Mouse (Mus musculus): ENCODE measurements around the gene Hist1h1c. TPM values are rescaled to one million over a fixed set of nuclear protein-coding genes. Genes with fewer than 3 reads are reported as not detected.
"Not testable (repeated sequence)": the region's sequence is repeated elsewhere in the genome, so short reads cannot be mapped to it uniquely, and the experiment has no call there.

The Hist1h1c gene
- total RNA-seq, 1 experiment from 2014 or later: 753 TPM

DNA sequence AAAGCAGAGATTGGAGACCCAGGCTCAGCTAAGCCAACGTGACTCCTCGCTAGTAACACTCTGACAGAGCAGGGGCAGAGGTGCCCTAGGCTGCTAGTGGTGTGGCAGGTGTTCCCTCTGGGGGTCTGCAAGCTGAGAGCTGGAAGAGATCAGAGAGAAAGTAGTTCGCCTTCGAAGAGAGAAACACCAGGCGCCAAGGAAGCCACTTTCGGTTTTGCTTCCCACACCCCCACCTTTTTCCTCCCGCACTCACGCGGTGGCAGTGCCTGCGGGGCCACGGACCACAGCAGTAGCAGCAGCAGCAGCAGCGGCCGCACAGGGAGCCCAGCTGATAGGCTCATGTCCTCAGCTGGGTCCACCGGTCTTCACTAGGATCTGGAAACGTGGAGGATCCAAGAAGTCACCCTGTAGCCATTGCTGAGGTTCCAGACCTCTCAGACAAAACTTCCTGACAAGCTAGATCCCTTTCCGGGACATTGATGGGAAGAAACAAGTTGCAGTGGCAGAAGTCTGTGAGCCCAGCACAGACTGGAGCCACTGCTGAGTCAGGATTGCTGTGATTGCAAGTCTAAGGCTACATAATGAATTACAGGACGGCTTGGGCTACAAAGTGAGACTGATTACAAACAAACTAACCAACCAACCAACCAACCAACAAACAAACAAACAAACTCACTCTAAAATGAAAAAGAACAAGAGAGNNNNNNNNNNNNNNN is 28.1 kb upstream of the Hist1h1c start, which contains the start of gene Hfe:
Gene Hfe (minus strand): TSS at position 481 of the 716 bp plus-strand sequence.
- ATAC-seq (replicated peaks; ENCODE audit: low read depth, poor library complexity, severe bottlenecking): peak; percentile 68

DNA sequence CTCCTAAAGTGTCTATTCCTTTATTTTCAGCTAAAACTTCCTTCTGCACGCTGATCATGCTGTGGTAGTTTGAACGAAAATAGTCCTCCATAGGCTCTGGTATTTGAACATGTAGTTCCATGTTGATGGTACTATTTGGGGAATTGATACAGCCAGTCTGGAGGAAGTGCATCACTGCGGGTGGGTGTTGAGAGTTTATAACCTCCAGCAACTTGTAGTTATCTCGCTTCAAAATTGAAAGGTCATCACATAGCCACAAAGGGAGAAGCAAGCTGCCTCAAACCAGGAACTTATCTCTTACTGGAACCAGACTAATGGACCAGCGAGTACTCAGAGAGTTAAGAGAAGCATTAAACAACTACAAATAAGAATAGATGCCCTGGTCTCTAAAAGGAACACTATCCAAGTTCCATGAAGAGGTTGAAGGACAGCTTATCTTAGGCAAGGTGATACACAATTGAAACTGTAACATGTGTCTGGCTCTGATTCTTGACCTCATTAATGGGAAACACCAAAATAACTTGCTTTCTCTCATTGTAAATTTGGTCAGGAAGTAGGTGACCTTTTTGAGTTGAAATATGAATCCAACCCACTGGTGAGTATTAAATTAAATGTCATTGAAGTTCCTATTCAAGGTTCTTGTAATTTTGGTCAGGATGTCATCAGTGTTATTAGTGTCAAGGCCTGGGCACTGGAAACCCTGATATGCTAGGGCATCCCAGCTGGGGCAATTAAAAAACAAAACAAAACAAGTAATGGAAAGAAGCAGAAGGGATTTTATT is 22.2 kb upstream of the Hist1h1c start:
- peak; percentile 77 for ATAC-seq (replicated peaks; ENCODE audit: low read depth, poor library complexity, severe bottlenecking)

DNA sequence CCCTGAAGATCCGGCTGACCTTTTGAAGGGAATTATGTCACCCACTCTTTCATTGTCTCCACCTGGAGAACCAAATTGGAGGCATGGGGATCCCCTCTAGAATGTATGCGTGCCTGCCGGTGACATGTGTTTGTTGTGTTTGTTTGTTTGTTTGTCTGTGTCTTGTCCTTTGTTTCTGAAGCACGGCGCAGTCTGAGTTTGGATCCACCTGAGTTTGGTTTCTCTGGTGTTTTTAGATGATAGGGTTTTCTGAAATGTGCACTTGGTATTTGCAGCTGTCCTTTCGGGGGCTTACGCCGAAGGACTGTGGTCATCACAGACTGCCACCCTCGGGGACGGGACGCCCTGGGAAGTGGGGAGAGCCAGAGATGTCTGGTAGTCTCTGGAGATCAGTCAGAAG is 21.4 kb upstream of the Hist1h1c start:
- no peak for ATAC-seq (replicated peaks; ENCODE audit: low read depth, poor library complexity, severe bottlenecking)

DNA sequence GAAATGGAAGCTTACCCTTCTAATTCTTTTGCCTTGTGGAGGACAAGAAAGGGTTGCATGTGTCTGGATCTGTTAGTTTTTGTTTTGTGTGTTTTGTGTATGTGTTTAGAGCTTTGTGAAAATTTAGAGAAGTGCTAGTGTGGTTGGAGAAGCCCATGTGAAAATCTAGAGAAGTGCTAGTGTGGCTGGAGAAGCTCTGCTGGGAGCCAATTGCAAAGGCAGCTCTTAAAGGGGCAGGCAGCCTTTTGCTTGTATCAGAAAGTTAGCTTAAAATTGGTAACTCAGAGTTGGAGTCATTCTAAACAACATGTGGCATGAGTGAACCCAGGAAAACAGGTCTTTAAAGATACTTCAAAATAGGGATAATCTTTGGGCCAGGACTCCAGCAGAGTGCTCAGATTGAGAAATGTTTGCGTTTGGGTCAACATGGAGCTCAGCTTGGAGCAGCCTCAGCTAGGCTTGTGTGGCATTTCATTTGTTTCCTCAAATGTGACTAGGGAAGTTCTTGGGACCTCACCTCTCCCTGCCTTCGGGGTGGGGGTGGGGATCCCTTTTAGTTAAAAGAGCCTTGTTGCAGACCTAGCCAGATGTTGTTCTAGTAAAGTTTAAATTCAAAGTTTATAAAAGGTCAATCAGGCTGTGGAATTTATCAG is 20.9 kb upstream of the Hist1h1c start:
- not testable (repeated sequence) for ATAC-seq (replicated peaks; ENCODE audit: low read depth, poor library complexity, severe bottlenecking)

DNA sequence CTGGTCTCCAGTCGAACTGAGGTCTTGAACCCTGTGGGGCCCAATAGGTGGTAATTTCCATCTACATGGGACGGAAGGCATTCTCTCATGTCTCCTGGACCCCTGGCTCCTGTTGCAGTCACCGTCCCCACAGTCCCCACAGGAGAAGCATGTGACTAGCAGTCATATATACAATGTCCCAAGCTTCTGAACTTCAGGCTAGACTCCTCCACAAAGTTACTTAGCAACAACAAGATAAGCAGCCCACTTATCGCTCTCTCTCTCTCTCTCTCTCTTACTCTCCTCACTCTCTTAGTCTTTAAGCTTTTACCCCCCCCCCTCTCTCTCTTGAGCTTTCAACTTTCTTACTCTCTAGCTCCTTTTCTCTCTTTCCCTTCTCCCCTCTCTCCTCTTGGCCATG is 14.4 kb upstream of the Hist1h1c start:
- 0 out of 2 replicates have a peak, but pooled peaks have one; percentile 29 for ATAC-seq (replicated peaks; ENCODE audit: low read depth, poor library complexity, severe bottlenecking)

- no peak for ATAC-seq (replicated peaks; ENCODE audit: low read depth, poor library complexity, severe bottlenecking)
Observed at GRCm38 (mm10) chr13:23725213-23725612, 13.4 kb upstream of the Hist1h1c start.

GRCm38 (mm10) chr13:23728472-23729191 is 10.0 kb upstream of the Hist1h1c start:
- no peak; the same call in 1 of the 2 replicates for ATAC-seq (replicated peaks; ENCODE audit: low read depth, poor library complexity, severe bottlenecking)

DNA sequence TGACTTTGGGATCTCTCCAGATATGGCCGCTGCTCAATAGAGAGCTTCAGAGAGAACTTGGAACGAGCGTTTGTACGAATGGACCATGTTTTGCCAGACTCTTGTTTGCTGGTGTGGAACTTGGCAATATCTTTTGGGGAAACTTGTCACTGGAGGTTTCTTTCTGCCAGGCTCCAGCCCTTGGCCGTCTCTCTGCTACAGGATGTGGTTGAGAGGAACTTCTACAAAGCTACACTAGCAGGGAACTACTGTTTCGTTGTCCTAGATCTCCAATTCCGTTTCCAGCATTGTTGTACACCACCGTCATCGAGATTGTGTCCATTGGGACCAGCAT is 9.4 kb upstream of the Hist1h1c start:
- peak; percentile 53 for ATAC-seq (replicated peaks; ENCODE audit: low read depth, poor library complexity, severe bottlenecking)

DNA sequence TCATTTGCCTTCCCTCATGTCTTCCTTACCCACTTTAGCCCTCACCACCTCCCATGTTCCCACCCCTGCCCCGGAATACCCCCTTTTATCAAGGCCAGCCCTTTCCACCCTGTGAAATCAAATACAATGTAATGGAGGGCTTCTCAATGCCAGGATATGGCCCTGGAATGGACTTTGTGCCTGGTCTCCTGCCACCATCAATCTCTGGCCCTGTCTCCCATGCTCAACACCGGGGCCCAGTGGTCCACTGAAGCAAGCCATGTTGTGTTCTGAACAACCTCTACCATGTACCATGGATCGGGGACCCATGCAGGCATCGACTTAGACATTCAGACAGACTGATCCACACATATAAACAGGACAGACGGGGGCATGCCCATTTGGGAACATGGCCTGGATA is 8.9 kb upstream of the Hist1h1c start:
- ATAC-seq (replicated peaks; ENCODE audit: low read depth, poor library complexity, severe bottlenecking): no peak

GRCm38 (mm10) chr13:23730479-23730878 is 8.1 kb upstream of the Hist1h1c start:
- no peak for ATAC-seq (replicated peaks; ENCODE audit: low read depth, poor library complexity, severe bottlenecking)

DNA sequence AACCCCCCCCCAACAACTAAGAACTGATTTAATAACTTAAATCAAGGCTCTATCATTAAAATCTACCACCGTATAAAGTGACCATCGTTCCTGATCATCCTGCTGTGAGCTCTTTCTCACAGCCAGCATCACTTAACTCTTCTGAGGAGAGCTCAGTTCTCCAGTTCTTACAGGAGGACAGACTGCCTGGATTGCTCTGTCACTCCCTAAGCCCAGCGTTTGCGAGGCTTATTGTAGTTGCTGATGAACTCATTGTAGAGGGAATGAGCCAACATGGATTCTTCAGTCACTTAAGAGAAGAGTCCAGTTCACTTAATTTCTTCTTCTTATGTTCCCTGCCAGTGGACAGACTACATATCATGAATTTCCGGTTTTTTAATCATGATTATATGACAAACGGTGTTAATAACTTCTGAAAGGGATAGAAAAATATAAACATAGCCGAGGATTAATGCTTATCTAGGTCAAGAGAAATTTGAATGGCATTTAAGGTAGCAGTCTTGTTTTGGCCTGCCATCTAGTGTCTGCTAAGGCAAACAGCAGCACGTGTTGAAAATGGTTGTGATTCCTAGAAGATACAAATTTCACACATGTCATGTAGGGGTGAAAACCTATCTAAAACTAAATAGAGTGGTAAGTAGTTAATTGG is 6.3 kb upstream of the Hist1h1c start:
- peak; percentile 69 for ATAC-seq (replicated peaks; ENCODE audit: low read depth, poor library complexity, severe bottlenecking)

GRCm38 (mm10) chr13:23737091-23737490 is 1.5 kb upstream of the Hist1h1c start:
- ATAC-seq (replicated peaks; ENCODE audit: low read depth, poor library complexity, severe bottlenecking): no peak

GRCm38 (mm10) chr13:23738041-23738440 is 567 bp upstream of the Hist1h1c start:
- no peak for ATAC-seq (replicated peaks; ENCODE audit: low read depth, poor library complexity, severe bottlenecking)

DNA sequence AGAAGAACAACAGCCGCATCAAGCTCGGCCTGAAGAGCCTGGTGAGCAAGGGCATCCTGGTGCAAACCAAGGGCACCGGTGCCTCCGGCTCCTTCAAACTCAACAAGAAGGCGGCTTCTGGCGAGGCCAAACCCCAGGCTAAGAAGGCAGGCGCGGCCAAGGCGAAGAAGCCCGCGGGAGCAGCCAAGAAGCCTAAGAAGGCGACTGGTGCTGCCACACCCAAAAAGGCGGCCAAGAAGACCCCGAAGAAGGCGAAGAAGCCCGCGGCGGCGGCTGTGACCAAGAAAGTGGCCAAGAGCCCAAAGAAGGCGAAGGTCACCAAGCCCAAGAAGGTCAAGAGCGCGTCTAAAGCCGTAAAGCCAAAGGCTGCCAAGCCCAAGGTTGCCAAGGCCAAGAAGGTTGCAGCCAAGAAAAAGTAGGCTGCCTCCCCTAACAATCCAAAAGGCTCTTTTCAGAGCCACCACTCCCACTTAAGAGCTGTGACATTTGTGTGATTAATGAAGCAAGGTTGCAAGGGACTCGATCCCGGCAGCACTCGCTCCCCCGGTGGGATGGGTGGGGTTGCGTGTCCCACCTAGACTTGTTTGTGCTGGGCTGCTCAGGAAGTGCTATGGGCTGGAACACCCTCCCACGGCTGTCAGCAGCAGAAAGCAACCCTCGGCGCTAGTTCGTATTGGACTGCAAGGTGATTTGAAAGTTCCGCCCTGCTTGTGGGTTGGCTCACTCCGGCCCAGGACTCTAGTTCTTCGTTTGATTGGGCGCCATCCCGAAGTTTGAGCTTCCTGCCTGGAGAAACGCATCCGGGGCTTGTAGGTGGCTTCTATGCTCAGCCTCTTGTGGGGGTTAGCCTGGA is 687 bp downstream of the Hist1h1c start:
- ATAC-seq (replicated peaks; ENCODE audit: low read depth, poor library complexity, severe bottlenecking): peak; percentile 70

DNA sequence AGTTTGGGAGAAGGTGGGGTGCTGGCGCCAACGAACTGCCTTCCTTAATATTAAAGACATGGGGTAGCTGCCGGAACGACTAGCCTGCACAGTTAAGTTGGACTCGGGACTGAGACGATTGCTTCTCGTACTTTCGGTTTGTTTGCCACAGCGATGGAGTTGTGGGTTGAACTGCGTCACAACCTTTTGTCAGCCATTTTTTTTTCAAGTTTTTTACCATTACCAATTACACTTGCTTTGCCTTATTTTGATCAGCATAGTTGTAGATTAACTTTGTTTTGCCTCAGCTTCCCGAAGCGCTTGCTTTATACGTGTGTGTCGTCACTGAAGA is 1.3 kb downstream of the Hist1h1c start:
- ATAC-seq (replicated peaks; ENCODE audit: low read depth, poor library complexity, severe bottlenecking): peak; percentile 29; the same call in 1 of the 2 replicates

- no peak for ATAC-seq (replicated peaks; ENCODE audit: low read depth, poor library complexity, severe bottlenecking)
Observed at GRCm38 (mm10) chr13:23740256-23740840, 1.7 kb downstream of the Hist1h1c start.

DNA sequence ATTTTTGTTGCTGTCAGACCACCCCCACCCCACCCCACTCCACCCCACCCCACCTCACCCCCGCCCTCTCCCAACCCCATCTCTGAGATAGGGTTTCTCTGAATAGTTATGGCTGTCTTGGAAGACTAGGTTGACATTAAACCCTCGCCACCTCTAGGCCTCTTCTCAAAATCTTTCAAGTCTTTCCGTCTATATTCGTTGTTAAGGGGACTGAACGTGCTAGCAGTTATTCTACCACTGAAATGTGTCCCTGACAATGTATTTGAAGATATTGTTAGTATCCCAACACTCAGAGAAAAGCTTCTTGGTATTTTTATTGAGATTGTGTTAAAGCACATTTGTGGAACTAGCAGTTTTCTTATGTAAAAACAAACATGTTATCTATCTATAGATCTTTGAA is 2.3 kb downstream of the Hist1h1c start:
- ATAC-seq (replicated peaks; ENCODE audit: low read depth, poor library complexity, severe bottlenecking): no peak

GRCm38 (mm10) chr13:23742007-23742406 is 3.4 kb downstream of the Hist1h1c start:
- ATAC-seq (replicated peaks; ENCODE audit: low read depth, poor library complexity, severe bottlenecking): no peak

DNA sequence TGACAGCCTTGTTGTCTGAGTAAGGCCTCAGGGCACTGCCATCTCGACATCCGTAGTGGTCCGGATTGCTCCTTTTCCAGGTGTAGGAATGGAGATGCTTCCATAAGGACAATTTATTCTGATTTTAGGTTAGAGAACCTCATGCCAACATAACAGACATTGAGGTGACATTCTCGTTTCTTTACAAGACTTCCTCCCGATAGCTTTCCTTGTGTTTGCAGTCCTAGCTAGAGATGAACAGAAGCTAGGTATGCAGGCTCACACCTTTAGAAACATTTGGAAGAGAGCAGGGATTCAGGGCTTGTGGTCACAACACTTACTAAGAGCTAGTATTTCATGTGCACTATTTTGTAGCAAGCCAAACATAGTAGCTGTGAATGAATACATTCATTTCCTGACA is 4.6 kb downstream of the Hist1h1c start:
- no peak for ATAC-seq (replicated peaks; ENCODE audit: low read depth, poor library complexity, severe bottlenecking)
